In the genomic region with DNA sequence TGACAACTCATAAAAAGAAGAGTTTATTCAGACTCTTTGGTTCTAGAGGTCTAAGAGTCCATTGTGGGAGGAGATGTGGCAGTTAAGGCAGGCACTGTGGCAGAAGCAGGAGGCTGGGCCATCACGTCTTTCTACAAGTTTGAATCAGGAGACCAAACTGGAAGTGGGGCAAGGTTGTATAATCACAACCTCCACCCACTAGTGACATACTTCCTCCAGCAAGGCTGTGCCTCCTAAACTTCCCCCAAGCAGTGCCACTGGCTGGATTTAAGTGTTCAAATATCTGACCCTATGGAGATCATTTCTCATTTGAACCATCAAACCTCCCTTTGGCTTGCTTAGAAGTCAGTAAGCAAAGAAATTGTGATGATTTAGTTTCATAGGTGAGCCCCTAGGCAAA, we compare ENCODE assay signal across 21 mouse cellular contexts.
"Had no signal": no experiment of that assay in that cellular context is flagged by ENCODE, and none has a peak within 500 bp of the region (broad histone marks: within the 10 kb centered on the region; RNA-seq: fewer than 3 reads in every experiment).

No protein-coding gene starts in this region.

- H3K4me3 ChIP-seq: liver, embryonic 15.5 days; lung, embryonic 15.5 days; megakaryocyte, embryonic 14.5 days; midbrain, embryonic 13.5 days; midbrain, embryonic 15.5 days; myocyte; neural tube, embryonic 13.5 days; neural tube, embryonic 15.5 days; stomach, embryonic 15.5 days had no signal

- H3K36me3 ChIP-seq: liver, embryonic 15.5 days; lung, embryonic 15.5 days; midbrain, embryonic 13.5 days; midbrain, embryonic 15.5 days; neural tube, embryonic 13.5 days; neural tube, embryonic 15.5 days; stomach, embryonic 15.5 days had no signal

- H3K27me3 ChIP-seq: liver, embryonic 15.5 days; lung, embryonic 15.5 days; megakaryocyte, embryonic 14.5 days; midbrain, embryonic 13.5 days; midbrain, embryonic 15.5 days; neural tube, embryonic 13.5 days; neural tube, embryonic 15.5 days; stomach, embryonic 15.5 days had no signal

- ATAC-seq: liver, postnatal 0 days; lung, postnatal 0 days; midbrain, embryonic 13.5 days; midbrain, embryonic 15.5 days had no signal

- H3K4me1 ChIP-seq: liver, embryonic 15.5 days; lung, embryonic 15.5 days; midbrain, embryonic 13.5 days; midbrain, embryonic 15.5 days; neural tube, embryonic 13.5 days; neural tube, embryonic 15.5 days; stomach, embryonic 15.5 days had no signal

- H3K27ac ChIP-seq: liver, embryonic 15.5 days; lung, embryonic 15.5 days; macrophage; midbrain, embryonic 13.5 days; midbrain, embryonic 15.5 days; neural tube, embryonic 13.5 days; neural tube, embryonic 15.5 days; stomach, embryonic 15.5 days; stomach, postnatal 0 days had no signal

- DNase-seq: liver, postnatal 0 days; lung, adult 2 months; lung, postnatal 14 days; lung, postnatal 36 days; retina, postnatal 1 day; right cerebral cortex, postnatal 14 days; thymus, adult 2 months; thymus, postnatal 25 days; thymus, postnatal 4 days had no signal

- H3K9me3 ChIP-seq: liver, embryonic 15.5 days; lung, embryonic 15.5 days; megakaryocyte, embryonic 14.5 days; midbrain, embryonic 13.5 days; midbrain, embryonic 15.5 days; neural tube, embryonic 13.5 days; neural tube, embryonic 15.5 days; stomach, embryonic 15.5 days had no signal
